Mouse (Mus musculus) forebrain, embryonic 12.5 days (tissue): ENCODE data around the gene Mroh2a. TPM values are rescaled to one million over a fixed set of nuclear protein-coding genes. Genes with fewer than 3 reads are reported as not detected.

Source experiments
- ATAC-seq: fragments of 200-750 bp; cut with Nextera tagmentation; 2 replicates; pipeline ENCODE4 v1.8.0; 2017; ENCODE audit warnings: moderate TSS enrichment; ENCODE audit not compliant: low FRiP score
- H3K27ac ChIP-seq: fragments of 300-500 bp; sonication (generic); 2 replicates; pipeline ENCODE4 v1.5.1; 2016; ENCODE audit warnings: mild to moderate bottlenecking
- H3K27me3 ChIP-seq: fragments of 300-500 bp; sonication (generic); 2 replicates; pipeline ENCODE4 v1.6.1; 2016; ENCODE audit warnings: mild to moderate bottlenecking
- H3K36me3 ChIP-seq: fragments of 300-500 bp; sonication (generic); replicated peaks from 2 replicates; pipeline ENCODE4 v1.6.1; 2016; ENCODE audit warnings: mild to moderate bottlenecking
- H3K4me1 ChIP-seq: fragments of 300-500 bp; sonication (generic); 2 replicates; pipeline ENCODE4 v1.6.1; 2016
- H3K4me2 ChIP-seq: fragments of 300-500 bp; sonication (generic); 2 replicates; pipeline ENCODE4 v1.6.1; 2016; ENCODE audit warnings: mild to moderate bottlenecking, moderate library complexity
- H3K4me3 ChIP-seq: fragments of 300-500 bp; sonication (generic); replicated peaks from 2 replicates; pipeline ENCODE4 v1.5.1; 2016; ENCODE audit warnings: mild to moderate bottlenecking
- H3K9ac ChIP-seq: fragments of 300-500 bp; sonication (generic); 2 replicates; pipeline ENCODE4 v1.6.1; 2016; ENCODE audit warnings: mild to moderate bottlenecking
- H3K9me3 ChIP-seq: fragments of 300-500 bp; sonication (generic); 2 replicates; pipeline ENCODE4 v1.6.1; 2016
- WGBS: fragments of 180-500 bp; shearing (Covaris S2); methylation state at CpG from one replicate; pipeline ENCODE4 v1.1.7; 2016; 5-methylcytosine and 5-hydroxymethylcytosine counted together
- polyA plus RNA-seq: library from polyadenylated mRNA; unstranded; fragments of >200 nt; fragmentation: Nextera tagmentation; extraction: Ambion mirVana; gene quantifications from 2 replicates; pipeline ENCODE4 v1.2.1, GENCODE M21; 2016

The Mroh2a gene
- polyA plus RNA-seq, 1 experiment from 2014 or later: 1.4 TPM

- H3K9ac ChIP-seq: no peak overlapping the region
- H3K27ac ChIP-seq: no peak overlapping the region
- no peaks in the 10 kb centered on the region for H3K4me1 ChIP-seq
- no peaks in the 10 kb centered on the region for H3K27me3 ChIP-seq
- WGBS: 94% methylated on average over 6 of the region's 6 CpGs
- H3K36me3 ChIP-seq: peaks cover 91% of the 10 kb centered on the region
- 0 out of 2 replicates have a peak, but pooled peaks cover 5% of the 10 kb centered on the region for H3K9me3 ChIP-seq
- peak; percentile 18; the same call in 1 of the 2 replicates for ATAC-seq
- H3K4me2 ChIP-seq: no peak overlapping the region
- no peak overlapping the region for H3K4me3 ChIP-seq
Measured at GRCm38 (mm10) chr1:88267489-88267888, 40.7 kb downstream of the Mroh2a start.

GRCm38 (mm10) chr1:88268070-88268469 lies 41.3 kb downstream of the Mroh2a start:
- Histone ChIP-seq H3K36me3 (peaks cover 90% of the 10 kb centered on the region), H3K4me2 (no peak overlapping the region), H3K27ac (no peak overlapping the region), H3K4me3 (no peak overlapping the region), H3K9me3 (0 out of 2 replicates have a peak, but pooled peaks cover 5% of the 10 kb centered on the region), H3K27me3 (no peaks in the 10 kb centered on the region), H3K9ac (no peak overlapping the region), H3K4me1 (no peaks in the 10 kb centered on the region)
- WGBS: 85% methylated on average over 6 of the region's 6 CpGs
- no peak for ATAC-seq

- H3K4me2 ChIP-seq: no peak overlapping the region
- no peak overlapping the region for H3K27ac ChIP-seq
- ATAC-seq: no peak
- no peaks in the 10 kb centered on the region for H3K27me3 ChIP-seq
- no peak overlapping the region for H3K9ac ChIP-seq
- 91% methylated on average over 12 of the region's 12 CpGs for WGBS
- no peak overlapping the region for H3K4me3 ChIP-seq
- H3K4me1 ChIP-seq: no peaks in the 10 kb centered on the region
- 0 out of 2 replicates have a peak, but pooled peaks cover 5% of the 10 kb centered on the region for H3K9me3 ChIP-seq
- peaks cover 90% of the 10 kb centered on the region for H3K36me3 ChIP-seq
Measured at GRCm38 (mm10) chr1:88269539-88270309, 42.9 kb downstream of the Mroh2a start.

GRCm38 (mm10) chr1:88272851-88273250 lies 46.1 kb downstream of the Mroh2a start:
- no peak for ATAC-seq
- Histone ChIP-seq H3K4me1 (peaks cover 23% of the 10 kb centered on the region), H3K4me2 (no peak overlapping the region), H3K27me3 (no peaks in the 10 kb centered on the region), H3K9ac (no peak overlapping the region), H3K9me3 (no peaks in the 10 kb centered on the region), H3K4me3 (no peak overlapping the region), H3K36me3 (peaks cover 72% of the 10 kb centered on the region), H3K27ac (no peak overlapping the region)
- 61% methylated on average over 4 of the region's 4 CpGs for WGBS

GRCm38 (mm10) chr1:88273326-88273725 lies 46.5 kb downstream of the Mroh2a start:
- no peak overlapping the region for H3K4me3 ChIP-seq
- H3K27me3 ChIP-seq: no peaks in the 10 kb centered on the region
- no peak for ATAC-seq
- H3K4me2 ChIP-seq: no peak overlapping the region
- WGBS: 94% methylated on average over 3 of the region's 3 CpGs
- H3K9me3 ChIP-seq: no peaks in the 10 kb centered on the region
- peaks cover 67% of the 10 kb centered on the region for H3K36me3 ChIP-seq
- no peak overlapping the region for H3K27ac ChIP-seq
- peaks cover 24% of the 10 kb centered on the region for H3K4me1 ChIP-seq
- H3K9ac ChIP-seq: 0 out of 2 replicates have a peak overlapping the region, but pooled peaks have one; percentile 0

GRCm38 (mm10) chr1:88273832-88274231 lies 47.0 kb downstream of the Mroh2a start:
- Histone ChIP-seq H3K9ac (no peak overlapping the region), H3K9me3 (no peaks in the 10 kb centered on the region), H3K27me3 (no peaks in the 10 kb centered on the region), H3K4me3 (no peak overlapping the region), H3K27ac (no peak overlapping the region), H3K4me1 (peaks cover 24% of the 10 kb centered on the region), H3K4me2 (no peak overlapping the region), H3K36me3 (peaks cover 62% of the 10 kb centered on the region)
- no peak for ATAC-seq
- 83% methylated on average over 4 of the region's 4 CpGs for WGBS

- 75% methylated on average over 11 of the region's 11 CpGs for WGBS
- no peak overlapping the region for H3K4me3 ChIP-seq
- H3K36me3 ChIP-seq: peaks cover 55% of the 10 kb centered on the region
- H3K27me3 ChIP-seq: no peaks in the 10 kb centered on the region
- H3K4me2 ChIP-seq: no peak overlapping the region
- no peak overlapping the region for H3K9ac ChIP-seq
- peaks cover 24% of the 10 kb centered on the region for H3K4me1 ChIP-seq
- no peak overlapping the region for H3K27ac ChIP-seq
- no peaks in the 10 kb centered on the region; the same call in 1 of the 2 replicates for H3K9me3 ChIP-seq
- no peak for ATAC-seq
Measured at GRCm38 (mm10) chr1:88274371-88275077, 47.7 kb downstream of the Mroh2a start.

GRCm38 (mm10) chr1:88275078-88275680 lies 48.4 kb downstream of the Mroh2a start:
- Histone ChIP-seq H3K36me3 (peaks cover 49% of the 10 kb centered on the region), H3K4me1 (peaks cover 24% of the 10 kb centered on the region), H3K4me2 (peak overlapping the region; percentile 54; the same call in 1 of the 2 replicates), H3K4me3 (no peak overlapping the region), H3K9me3 (no peaks in the 10 kb centered on the region; the same call in 1 of the 2 replicates), H3K9ac (no peak overlapping the region), H3K27ac (no peak overlapping the region), H3K27me3 (no peaks in the 10 kb centered on the region)
- 69% methylated on average over 13 of the region's 13 CpGs for WGBS
- no peak for ATAC-seq

GRCm38 (mm10) chr1:88275698-88276523 lies 49.1 kb downstream of the Mroh2a start:
- Histone ChIP-seq H3K36me3 (peaks cover 49% of the 10 kb centered on the region), H3K27ac (no peak overlapping the region), H3K27me3 (no peaks in the 10 kb centered on the region), H3K4me3 (peak overlapping the region; percentile 48), H3K9ac (peak overlapping the region; percentile 63), H3K4me1 (peaks cover 24% of the 10 kb centered on the region), H3K9me3 (no peaks in the 10 kb centered on the region; the same call in 1 of the 2 replicates), H3K4me2 (peak overlapping the region; percentile 54)
- WGBS: 70% methylated on average over 13 of the region's 13 CpGs
- no peak for ATAC-seq

GRCm38 (mm10) chr1:88276524-88277097 lies 49.8 kb downstream of the Mroh2a start:
- Histone ChIP-seq H3K4me2 (peak overlapping the region; percentile 54), H3K27ac (peak overlapping the region; percentile 80), H3K4me3 (peak overlapping the region; percentile 48), H3K27me3 (no peaks in the 10 kb centered on the region), H3K36me3 (peaks cover 44% of the 10 kb centered on the region), H3K9me3 (peaks cover 3% of the 10 kb centered on the region; the same call in 1 of the 2 replicates), H3K9ac (peak overlapping the region; percentile 63), H3K4me1 (peaks cover 24% of the 10 kb centered on the region)
- WGBS: 32% methylated on average over 10 of the region's 10 CpGs
- ATAC-seq: peak; percentile 41

GRCm38 (mm10) chr1:88277098-88277817 lies 50.5 kb downstream of the Mroh2a start, which contains the start of the genes Hjurp and Trpm8:
TSS of gene Hjurp (minus strand) at chr1:88277633.
TSS of gene Trpm8 (plus strand) at chr1:88277661.
- peak within 1 kb of the TSS; percentile 80 for H3K27ac ChIP-seq
- under 1% methylated on average over 50 of the region's 50 CpGs for WGBS
- H3K27me3 ChIP-seq: no peaks in the 10 kb centered on the region
- peak within 1 kb of the TSS; percentile 54 for H3K4me2 ChIP-seq
- H3K4me3 ChIP-seq: peak within 1 kb of the TSS; percentile 48
- peaks cover 38% of the 10 kb centered on the region for H3K36me3 ChIP-seq
- H3K4me1 ChIP-seq: peaks cover 24% of the 10 kb centered on the region
- H3K9me3 ChIP-seq: peaks cover 3% of the 10 kb centered on the region; the same call in 1 of the 2 replicates
- ATAC-seq: peak; percentile 96
- H3K9ac ChIP-seq: peak within 1 kb of the TSS; percentile 63
